In the genomic region with DNA sequence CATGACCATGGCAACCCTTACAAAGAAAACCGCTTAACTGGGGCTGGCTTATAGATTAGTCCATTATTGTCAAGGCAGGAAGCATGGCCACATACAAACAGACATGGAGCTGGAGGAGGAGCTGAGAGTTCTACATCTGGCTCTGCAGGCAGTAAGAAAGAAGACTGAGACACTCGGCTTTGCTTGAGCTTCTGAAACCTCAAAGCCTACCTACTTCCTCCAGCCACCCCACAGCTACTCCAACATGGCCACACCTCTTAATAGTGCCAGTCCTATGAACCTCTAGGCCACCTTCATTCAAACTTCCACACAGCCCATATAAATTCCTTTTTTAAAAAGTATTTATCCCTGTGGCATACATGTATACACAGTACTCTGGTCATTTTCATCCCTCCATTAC, we compare ENCODE assay signal across 23 mouse cellular contexts. TPM values are rescaled to one million over a fixed set of nuclear protein-coding genes. Genes with fewer than 3 reads are reported as not detected.
DNase-seq lines count a peak whose midpoint lies in the region; ATAC-seq and TF ChIP-seq lines count a peak whose summit lies in the region.
"Had no signal": no experiment of that assay in that cellular context is flagged by ENCODE, and none has a peak within 500 bp of the region (broad histone marks: within the 10 kb centered on the region; RNA-seq: fewer than 3 reads in every experiment).

No protein-coding gene starts in this region.

- H3K4me3 ChIP-seq in lung, postnatal 0 days (ENCODE audit: low read depth, low read length), result no peak overlapping the region
- H3K4me3 ChIP-seq in midbrain, postnatal 0 days (ENCODE audit: low read depth, low read length), result no peak overlapping the region
- H3K4me3 ChIP-seq: embryonic facial prominence, embryonic 10.5 days; embryonic facial prominence, embryonic 13.5 days; erythroblast, embryonic 14.5 days; forebrain, embryonic 12.5 days; forebrain, embryonic 15.5 days; hindbrain, embryonic 12.5 days; hindbrain, embryonic 15.5 days; intestine, embryonic 15.5 days had no signal

- H3K9me3 ChIP-seq in lung, postnatal 0 days (ENCODE audit: low read length), result no peaks in the 10 kb centered on the region
- H3K9me3 ChIP-seq in midbrain, postnatal 0 days (ENCODE audit: low read length), result no peaks in the 10 kb centered on the region
- H3K9me3 ChIP-seq: embryonic facial prominence, embryonic 10.5 days; embryonic facial prominence, embryonic 13.5 days; forebrain, embryonic 12.5 days; forebrain, embryonic 15.5 days; hindbrain, embryonic 12.5 days; hindbrain, embryonic 15.5 days; intestine, embryonic 15.5 days had no signal

- no peak overlapping the region for H3K9ac ChIP-seq in lung, postnatal 0 days (replicated peaks; ENCODE audit: low read depth)
- no peak overlapping the region for H3K9ac ChIP-seq in midbrain, postnatal 0 days (replicated peaks; ENCODE audit: low read length, poor library complexity, severe bottlenecking)
- H3K9ac ChIP-seq: embryonic facial prominence, embryonic 13.5 days; forebrain, embryonic 12.5 days; forebrain, embryonic 15.5 days; hindbrain, embryonic 15.5 days; intestine, embryonic 15.5 days had no signal

- WGBS in lung, postnatal 0 days, result 64% methylated on average over 2 of the region's 2 CpGs
- WGBS in midbrain, postnatal 0 days, result 46% methylated on average over 2 of the region's 2 CpGs

- no peak overlapping the region for H3K27ac ChIP-seq in lung, postnatal 0 days (ENCODE audit: low read length)
- H3K27ac ChIP-seq in midbrain, postnatal 0 days (ENCODE audit: low read depth, low read length), result no peak overlapping the region
- H3K27ac ChIP-seq: embryonic facial prominence, embryonic 10.5 days; embryonic facial prominence, embryonic 13.5 days; forebrain, embryonic 12.5 days; forebrain, embryonic 15.5 days; hindbrain, embryonic 12.5 days; hindbrain, embryonic 15.5 days; intestine, embryonic 15.5 days had no signal

- no peaks in the 10 kb centered on the region for H3K36me3 ChIP-seq in lung, postnatal 0 days (ENCODE audit: insufficient read depth, low read length)
- no peaks in the 10 kb centered on the region for H3K36me3 ChIP-seq in midbrain, postnatal 0 days (ENCODE audit: insufficient read depth, low read length)
- H3K36me3 ChIP-seq: embryonic facial prominence, embryonic 10.5 days; embryonic facial prominence, embryonic 13.5 days; forebrain, embryonic 12.5 days; forebrain, embryonic 15.5 days; hindbrain, embryonic 12.5 days; hindbrain, embryonic 15.5 days; intestine, embryonic 15.5 days had no signal

- H3K4me1 ChIP-seq in lung, postnatal 0 days (ENCODE audit: insufficient read depth, low read depth, low read length), result no peaks in the 10 kb centered on the region
- no peaks in the 10 kb centered on the region for H3K4me1 ChIP-seq in midbrain, postnatal 0 days (ENCODE audit: insufficient read depth, low read length)
- H3K4me1 ChIP-seq: embryonic facial prominence, embryonic 10.5 days; embryonic facial prominence, embryonic 13.5 days; forebrain, embryonic 12.5 days; forebrain, embryonic 15.5 days; hindbrain, embryonic 12.5 days; hindbrain, embryonic 15.5 days; intestine, embryonic 15.5 days had no signal

- no peak for ATAC-seq in lung, postnatal 0 days
- peak; percentile 38 for ATAC-seq in inflammation-experienced regulatory T-cells, adult 6 months
- ATAC-seq in midbrain, postnatal 0 days (ENCODE audit: low FRiP score), result no peak
- ATAC-seq: forebrain, embryonic 15.5 days; intestine, embryonic 15.5 days had no signal

- DNase-seq in lung, postnatal 0 days (ENCODE audit: low spot score), result peak; percentile 2
- no peak for DNase-seq in lung, postnatal 25 days (ENCODE audit: low spot score)
- peak; percentile 35 for DNase-seq in naive thymus-derived CD4-positive, alpha-beta T cell, adult 2 months (ENCODE audit: low read depth)
- DNase-seq in right cerebral cortex, postnatal 36 days (ENCODE audit: low spot score in 2 of 2), result no peak
- no peak for DNase-seq in midbrain, postnatal 0 days (ENCODE audit: low spot score)
- DNase-seq: adrenal gland, adult 2 months; adrenal gland, postnatal 25 days; B cell, adult 2 months; cerebellum, adult 11-12 months; cerebellum, adult 8-10 months; cerebellum, postnatal 36 days; embryo, embryonic 11 days; gastrocnemius, postnatal 25 days had no signal

- TF ChIP-seq CTCF in lung, postnatal 0 days (IDR thresholded peaks at IDR 0.05), result no peak
- no peak for TF ChIP-seq CTCF in midbrain, postnatal 0 days (IDR thresholded peaks at IDR 0.05)

- TF ChIP-seq EP300 in lung, postnatal 0 days (IDR thresholded peaks at IDR 0.05), result no peak

- H3K4me2 ChIP-seq in lung, postnatal 0 days (replicated peaks; ENCODE audit: low read depth, low read length), result no peak overlapping the region
- no peak overlapping the region for H3K4me2 ChIP-seq in midbrain, postnatal 0 days (ENCODE audit: low read depth, low read length, poor library complexity, severe bottlenecking)
- H3K4me2 ChIP-seq: embryonic facial prominence, embryonic 13.5 days; forebrain, embryonic 12.5 days; forebrain, embryonic 15.5 days; heart, embryonic 11.5 days; hindbrain, embryonic 12.5 days; hindbrain, embryonic 15.5 days; intestine, embryonic 15.5 days had no signal

- H3K27me3 ChIP-seq in lung, postnatal 0 days (replicated peaks; ENCODE audit: insufficient read depth, low read length), result no peaks in the 10 kb centered on the region
- H3K27me3 ChIP-seq in midbrain, postnatal 0 days (ENCODE audit: insufficient read depth, low read length), result no peaks in the 10 kb centered on the region
- H3K27me3 ChIP-seq: embryonic facial prominence, embryonic 13.5 days; forebrain, embryonic 12.5 days; forebrain, embryonic 15.5 days; hindbrain, embryonic 12.5 days; hindbrain, embryonic 15.5 days; intestine, embryonic 15.5 days had no signal

RNA-seq across cellular contexts. Expression of a gene that starts 13.2 kb away (rescaled TPM):
- 0.26 and 0.40 TPM in 2 replicates for polyA plus RNA-seq in lung, postnatal 0 days (2015; fragmentation: Nextera tagmentation; extraction: Ambion mirVana)
- 1 to 10 TPM in 2 of 3 experiments, under 1 TPM in 1; 0.90 to 8.2 (median 7.2) TPM for polyA plus RNA-seq in inflammation-experienced regulatory T-cells, adult 6 months (2017; shearing (Covaris generic))
- 23.7 and 29.5 TPM in 2 replicates for total RNA-seq in midbrain, postnatal 0 days (2014; rRNA removed)
- 0.53 and 0.54 TPM in 2 replicates for polyA plus RNA-seq in midbrain, postnatal 0 days (2015; fragmentation: Nextera tagmentation; extraction: Ambion mirVana)

RNA-seq across cellular contexts. Expression of a gene that starts 21.6 kb away (rescaled TPM):
- polyA plus RNA-seq in lung, postnatal 0 days (2015; fragmentation: Nextera tagmentation; extraction: Ambion mirVana), result 2.3 and 3.0 TPM in 2 replicates
- 1 to 10 TPM; 2.8 to 6.1 (median 4.6) TPM for polyA plus RNA-seq in inflammation-experienced regulatory T-cells, adult 6 months (2017; shearing (Covaris generic))
- 25.9 and 42.3 TPM in 2 replicates for total RNA-seq in midbrain, postnatal 0 days (2014; rRNA removed)
- polyA plus RNA-seq in midbrain, postnatal 0 days (2015; fragmentation: Nextera tagmentation; extraction: Ambion mirVana), result 4.2 and 4.7 TPM in 2 replicates

Comparison
In these comparisons a context has a peak if more than half of its experiments do, and no peak if none do; other contexts are left out.
1. DNase-seq: peak in lung, postnatal 0 days (single experiment) and naive thymus-derived CD4-positive, alpha-beta T cell, adult 2 months (single experiment); none in lung, postnatal 25 days (single experiment), right cerebral cortex, postnatal 36 days (0 of 2) and midbrain, postnatal 0 days (single experiment).